Mouse (Mus musculus): ENCODE data around the gene Ablim2. TPM values are rescaled to one million over a fixed set of nuclear protein-coding genes. Genes with fewer than 3 reads are reported as not detected.
A peak's percentile ranks its signal among the peaks of the same experiment; 100 is the strongest.

The Ablim2 gene
- polyA plus RNA-seq, 1 experiment from 2014 or later = 32.6 TPM

- H3K4me2 ChIP-seq = no peak overlapping the region
- no peaks in the 10 kb centered on the region for H3K27me3 ChIP-seq
- peak; percentile 65; the same call in 1 of the 2 replicates for ATAC-seq (ENCODE audit: low FRiP score, low read depth)
- no peak overlapping the region for H3K9ac ChIP-seq
- no peak overlapping the region for H3K4me3 ChIP-seq
- H3K27ac ChIP-seq (replicated peaks) = no peak overlapping the region
- H3K9me3 ChIP-seq = no peaks in the 10 kb centered on the region
- H3K36me3 ChIP-seq = no peaks in the 10 kb centered on the region
- H3K4me1 ChIP-seq (replicated peaks) = 0 out of 2 replicates have a peak, but pooled peaks cover 5% of the 10 kb centered on the region
- 25% methylated on average over 14 of the region's 14 CpGs for WGBS
These were observed 69.4 kb downstream of the Ablim2 start for GRCm38 (mm10) chr5:35827075-35827474.

GRCm38 (mm10) chr5:35827856-35828255 lies 70.2 kb downstream of the Ablim2 start:
- Histone ChIP-seq H3K27ac (replicated peaks) (no peak overlapping the region), H3K36me3 (no peaks in the 10 kb centered on the region), H3K4me1 (replicated peaks) (0 out of 2 replicates have a peak, but pooled peaks cover 5% of the 10 kb centered on the region), H3K9me3 (no peaks in the 10 kb centered on the region), H3K4me2 (no peak overlapping the region), H3K27me3 (no peaks in the 10 kb centered on the region), H3K4me3 (no peak overlapping the region), H3K9ac (no peak overlapping the region)
- WGBS = 83% methylated on average over 5 of the region's 5 CpGs
- ATAC-seq (ENCODE audit: low FRiP score, low read depth) = no peak

- 70% methylated on average over 3 of the region's 3 CpGs for WGBS
- Histone ChIP-seq H3K4me2 (no peak overlapping the region), H3K9me3 (no peaks in the 10 kb centered on the region), H3K36me3 (no peaks in the 10 kb centered on the region), H3K4me3 (no peak overlapping the region), H3K9ac (no peak overlapping the region), H3K27ac (replicated peaks) (no peak overlapping the region), H3K27me3 (no peaks in the 10 kb centered on the region), H3K4me1 (replicated peaks) (0 out of 2 replicates have a peak, but pooled peaks cover 5% of the 10 kb centered on the region)
- ATAC-seq (ENCODE audit: low FRiP score, low read depth) = 0 out of 2 replicates have a peak, but pooled peaks have one; percentile 24
These were observed 72.4 kb downstream of the Ablim2 start for GRCm38 (mm10) chr5:35830101-35830500.

- Histone ChIP-seq H3K27me3 (no peaks in the 10 kb centered on the region), H3K36me3 (no peaks in the 10 kb centered on the region), H3K27ac (replicated peaks) (no peak overlapping the region), H3K9ac (no peak overlapping the region), H3K4me3 (no peak overlapping the region), H3K9me3 (no peaks in the 10 kb centered on the region), H3K4me2 (no peak overlapping the region), H3K4me1 (replicated peaks) (0 out of 2 replicates have a peak, but pooled peaks cover 5% of the 10 kb centered on the region)
- WGBS = 84% methylated on average over 4 of the region's 4 CpGs
- ATAC-seq (ENCODE audit: low FRiP score, low read depth) = no peak
These were observed 76.2 kb downstream of the Ablim2 start for GRCm38 (mm10) chr5:35833881-35834280.

GRCm38 (mm10) chr5:35836992-35837391 lies 79.3 kb downstream of the Ablim2 start:
- ATAC-seq (ENCODE audit: low FRiP score, low read depth) = no peak
- no peak overlapping the region for H3K9ac ChIP-seq
- no peaks in the 10 kb centered on the region for H3K36me3 ChIP-seq
- H3K27me3 ChIP-seq = no peaks in the 10 kb centered on the region
- 94% methylated on average over 15 of the region's 15 CpGs for WGBS
- H3K4me1 ChIP-seq (replicated peaks) = no peaks in the 10 kb centered on the region
- no peak overlapping the region for H3K27ac ChIP-seq (replicated peaks)
- no peaks in the 10 kb centered on the region for H3K9me3 ChIP-seq
- H3K4me3 ChIP-seq = no peak overlapping the region
- H3K4me2 ChIP-seq = no peak overlapping the region

GRCm38 (mm10) chr5:35839262-35839661 lies 81.6 kb downstream of the Ablim2 start:
- Histone ChIP-seq H3K9ac (no peak overlapping the region), H3K4me3 (no peak overlapping the region), H3K27me3 (no peaks in the 10 kb centered on the region), H3K9me3 (no peaks in the 10 kb centered on the region), H3K4me2 (no peak overlapping the region), H3K36me3 (no peaks in the 10 kb centered on the region), H3K4me1 (replicated peaks) (no peaks in the 10 kb centered on the region), H3K27ac (replicated peaks) (no peak overlapping the region)
- no peak for ATAC-seq (ENCODE audit: low FRiP score, low read depth)
- 41% methylated on average over 2 of the region's 2 CpGs for WGBS

GRCm38 (mm10) chr5:35851485-35851884 lies 93.8 kb downstream of the Ablim2 start:
- no peak overlapping the region for H3K27ac ChIP-seq (replicated peaks)
- no peak for ATAC-seq (ENCODE audit: low FRiP score, low read depth)
- H3K27me3 ChIP-seq = no peaks in the 10 kb centered on the region
- no peaks in the 10 kb centered on the region for H3K36me3 ChIP-seq
- H3K4me2 ChIP-seq = no peak overlapping the region
- no peak overlapping the region for H3K4me3 ChIP-seq
- peaks cover 9% of the 10 kb centered on the region; the same call in 1 of the 2 replicates for H3K4me1 ChIP-seq (replicated peaks)
- 45% methylated on average over 5 of the region's 5 CpGs for WGBS
- no peaks in the 10 kb centered on the region for H3K9me3 ChIP-seq
- no peak overlapping the region for H3K9ac ChIP-seq

- Histone ChIP-seq H3K9ac (no peak overlapping the region), H3K27me3 (no peaks in the 10 kb centered on the region), H3K4me1 (replicated peaks) (peaks cover 9% of the 10 kb centered on the region; the same call in 1 of the 2 replicates), H3K9me3 (no peaks in the 10 kb centered on the region), H3K4me3 (no peak overlapping the region), H3K27ac (replicated peaks) (no peak overlapping the region), H3K4me2 (no peak overlapping the region), H3K36me3 (no peaks in the 10 kb centered on the region)
- WGBS = 84% methylated on average over 4 of the region's 4 CpGs
- no peak for ATAC-seq (ENCODE audit: low FRiP score, low read depth)
These were observed 95.8 kb downstream of the Ablim2 start for GRCm38 (mm10) chr5:35853463-35853862.

- H3K4me1 ChIP-seq (replicated peaks) = peaks cover 2% of the 10 kb centered on the region; the same call in 1 of the 2 replicates
- H3K27ac ChIP-seq (replicated peaks) = no peak overlapping the region
- H3K27me3 ChIP-seq = no peaks in the 10 kb centered on the region
- ATAC-seq (ENCODE audit: low FRiP score, low read depth) = 0 out of 2 replicates have a peak, but pooled peaks have one; percentile 7
- no peak overlapping the region for H3K4me2 ChIP-seq
- WGBS = 34% methylated on average over 3 of the region's 3 CpGs
- no peaks in the 10 kb centered on the region for H3K9me3 ChIP-seq
- no peaks in the 10 kb centered on the region for H3K36me3 ChIP-seq
- H3K9ac ChIP-seq = no peak overlapping the region
- H3K4me3 ChIP-seq = no peak overlapping the region
These were observed 98.6 kb downstream of the Ablim2 start for GRCm38 (mm10) chr5:35856245-35856644.

GRCm38 (mm10) chr5:35858069-35858468 lies 100.4 kb downstream of the Ablim2 start:
- 26% methylated on average over 6 of the region's 6 CpGs for WGBS
- Histone ChIP-seq H3K27me3 (no peaks in the 10 kb centered on the region), H3K9me3 (no peaks in the 10 kb centered on the region), H3K4me2 (no peak overlapping the region), H3K4me3 (no peak overlapping the region), H3K9ac (no peak overlapping the region), H3K36me3 (no peaks in the 10 kb centered on the region), H3K27ac (replicated peaks) (no peak overlapping the region), H3K4me1 (replicated peaks) (no peaks in the 10 kb centered on the region)
- ATAC-seq (ENCODE audit: low FRiP score, low read depth) = peak; percentile 33; the same call in 1 of the 2 replicates

- H3K36me3 ChIP-seq = no peaks in the 10 kb centered on the region
- no peak overlapping the region for H3K9ac ChIP-seq
- H3K9me3 ChIP-seq = no peaks in the 10 kb centered on the region
- no peak overlapping the region for H3K27ac ChIP-seq (replicated peaks)
- no peak overlapping the region for H3K4me2 ChIP-seq
- ATAC-seq (ENCODE audit: low FRiP score, low read depth) = no peak
- H3K27me3 ChIP-seq = no peaks in the 10 kb centered on the region
- no peaks in the 10 kb centered on the region for H3K4me1 ChIP-seq (replicated peaks)
- H3K4me3 ChIP-seq = no peak overlapping the region
- WGBS = 97% methylated on average over 2 of the region's 2 CpGs
These were observed 103.8 kb downstream of the Ablim2 start for GRCm38 (mm10) chr5:35861456-35861855.

- H3K27me3 ChIP-seq = no peaks in the 10 kb centered on the region
- no peaks in the 10 kb centered on the region for H3K36me3 ChIP-seq
- no peaks in the 10 kb centered on the region for H3K4me1 ChIP-seq (replicated peaks)
- H3K9ac ChIP-seq = no peak overlapping the region
- ATAC-seq (ENCODE audit: low FRiP score, low read depth) = 0 out of 2 replicates have a peak, but pooled peaks have one; percentile 52
- no peak overlapping the region for H3K27ac ChIP-seq (replicated peaks)
- WGBS = 84% methylated on average over 4 of the region's 4 CpGs
- H3K9me3 ChIP-seq = no peaks in the 10 kb centered on the region
- no peak overlapping the region for H3K4me2 ChIP-seq
- no peak overlapping the region for H3K4me3 ChIP-seq
These were observed 112.3 kb downstream of the Ablim2 start for GRCm38 (mm10) chr5:35869973-35870372.
